Comparison of ENCODE assay signal across 8 mouse cellular contexts in the genomic region with DNA sequence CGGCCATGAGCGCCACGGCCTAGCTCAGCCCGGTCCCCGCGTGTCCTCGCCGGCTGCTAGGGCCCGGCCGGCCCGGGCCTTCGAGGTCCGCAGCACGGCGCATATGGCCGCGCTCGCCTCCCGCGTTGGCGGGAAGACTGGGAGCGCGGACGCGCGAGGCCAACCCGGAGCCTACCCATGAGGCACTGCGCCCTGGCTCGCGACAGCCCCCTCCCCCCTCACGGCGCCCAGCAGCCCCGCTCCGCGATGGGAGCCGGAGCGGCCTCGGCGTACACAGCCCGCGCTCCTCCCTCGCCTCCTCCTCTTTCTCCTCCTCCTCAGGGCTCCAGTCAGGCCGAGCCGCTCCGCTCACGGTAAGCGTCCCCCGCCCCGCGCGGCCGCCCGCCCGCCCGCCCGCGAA. TPM values are rescaled to one million over a fixed set of nuclear protein-coding genes. Genes with fewer than 3 reads are reported as not detected.
DNase-seq lines count a peak whose midpoint lies in the region; ATAC-seq and TF ChIP-seq lines count a peak whose summit lies in the region.

A gene (plus strand): TSS at position 184 of the 400 bp plus-strand sequence.

- no peaks in the 10 kb centered on the region for H3K36me3 ChIP-seq in heart, embryonic 11.5 days (ENCODE audit: control insufficient read depth, insufficient read depth, low read length)
- no peaks in the 10 kb centered on the region for H3K36me3 ChIP-seq in kidney, embryonic 16.5 days (ENCODE audit: insufficient read depth, low read length)
- H3K36me3 ChIP-seq in liver, adult 2 months (ENCODE audit: control insufficient read depth, insufficient read depth, low read length): no peaks in the 10 kb centered on the region
- H3K36me3 ChIP-seq in myocyte (ENCODE audit: control insufficient read depth, insufficient read depth): no peaks in the 10 kb centered on the region
- no peaks in the 10 kb centered on the region for H3K36me3 ChIP-seq in splenic B cell, adult 2 months (ENCODE audit: control insufficient read depth, insufficient read depth, low read length, poor library complexity, severe bottlenecking)

- peak within 1 kb of the TSS; percentile 73 for H3K4me2 ChIP-seq in heart, embryonic 11.5 days
- peak within 1 kb of the TSS; percentile 88 for H3K4me2 ChIP-seq in kidney, embryonic 16.5 days (replicated peaks; ENCODE audit: low read depth, low read length)
- peak within 1 kb of the TSS; percentile 91 for H3K4me2 ChIP-seq in myocyte (ENCODE audit: low read depth)

- 1% methylated on average over 46 of the region's 57 CpGs for WGBS in heart, embryonic 11.5 days (ENCODE audit: insufficient replicate concordance)
- 2% methylated on average over 31 of the region's 57 CpGs for WGBS in kidney, embryonic 16.5 days
- 2% methylated on average over 41 of the region's 57 CpGs for WGBS in liver, adult 2 months

- H3K79me2 ChIP-seq in liver, adult 2 months (ENCODE audit: control insufficient read depth, insufficient read depth, low read length): peaks cover 7% of the 10 kb centered on the region; the same call in 1 of the 2 replicates
- peaks cover 45% of the 10 kb centered on the region for H3K79me2 ChIP-seq in myocyte (ENCODE audit: control insufficient read depth, insufficient read depth)

- peaks cover 6% of the 10 kb centered on the region; the same call in 1 of the 2 replicates for H3K4me1 ChIP-seq in heart, embryonic 11.5 days (ENCODE audit: control insufficient read depth, insufficient read depth, low read length)
- H3K4me1 ChIP-seq in kidney, embryonic 16.5 days (ENCODE audit: insufficient read depth, low read length): peaks cover 10% of the 10 kb centered on the region
- H3K4me1 ChIP-seq in liver, adult 2 months (ENCODE audit: control insufficient read depth, insufficient read depth, low read length): peaks cover 12% of the 10 kb centered on the region

- peak within 1 kb of the TSS; percentile 99 for H3K9ac ChIP-seq in heart, embryonic 11.5 days (ENCODE audit: low read depth, low read length)
- H3K9ac ChIP-seq in kidney, embryonic 16.5 days (replicated peaks; ENCODE audit: low read length): peak within 1 kb of the TSS; percentile 97
- peak within 1 kb of the TSS; percentile 90 for H3K9ac ChIP-seq in liver, adult 2 months (ENCODE audit: low read depth, low read length)

- ATAC-seq in erythroblast, adult 5-6 weeks (replicated peaks; ENCODE audit: low FRiP score, poor library complexity, severe bottlenecking): peak; percentile 93
- peak; percentile 95 for ATAC-seq in heart, embryonic 11.5 days (replicated peaks; ENCODE audit: insufficient number of reproducible peaks, low FRiP score, low TSS enrichment)
- peak; percentile 100 for ATAC-seq in kidney, embryonic 16.5 days (ENCODE audit: low FRiP score, low TSS enrichment)

- H3K9me3 ChIP-seq in heart, embryonic 11.5 days (replicated peaks; ENCODE audit: control insufficient read depth, low read length): no peaks in the 10 kb centered on the region
- H3K9me3 ChIP-seq in kidney, embryonic 16.5 days (ENCODE audit: low read length): peaks cover 15% of the 10 kb centered on the region

- H3K27ac ChIP-seq in heart, embryonic 11.5 days (ENCODE audit: low read depth, low read length): peak within 1 kb of the TSS; percentile 98
- H3K27ac ChIP-seq in kidney, embryonic 16.5 days (ENCODE audit: low read length): peak within 1 kb of the TSS; percentile 98
- H3K27ac ChIP-seq in liver, adult 2 months (replicated peaks; ENCODE audit: insufficient read depth, low read depth, low read length): peak within 1 kb of the TSS; percentile 83

- peak within 1 kb of the TSS; percentile 72 for H3K4me3 ChIP-seq in heart, embryonic 11.5 days (ENCODE audit: low read depth, low read length)
- peak within 1 kb of the TSS; percentile 80 for H3K4me3 ChIP-seq in kidney, embryonic 16.5 days (ENCODE audit: low read length)
- H3K4me3 ChIP-seq in liver, adult 2 months (ENCODE audit: insufficient read depth, low read depth, low read length): peak within 1 kb of the TSS; percentile 75
- H3K4me3 ChIP-seq in myocyte: peak within 1 kb of the TSS; percentile 76

- TF ChIP-seq CTCF in liver, adult 2 months (IDR thresholded peaks at IDR 0.05; ENCODE audit: low read depth, low read length): no peak

- H3K27me3 ChIP-seq in heart, embryonic 11.5 days (ENCODE audit: control insufficient read depth, insufficient read depth, low read length): no peaks in the 10 kb centered on the region
- H3K27me3 ChIP-seq in kidney, embryonic 16.5 days (ENCODE audit: insufficient read depth, low read length): no peaks in the 10 kb centered on the region
- H3K27me3 ChIP-seq in liver, adult 2 months (ENCODE audit: control insufficient read depth, insufficient read depth, low read length): no peaks in the 10 kb centered on the region
- H3K27me3 ChIP-seq in myocyte (ENCODE audit: control insufficient read depth, insufficient read depth, insufficient read length): no peaks in the 10 kb centered on the region
- H3K27me3 ChIP-seq in splenic B cell, adult 2 months (ENCODE audit: control insufficient read depth, insufficient read depth, low read length, poor library complexity, severe bottlenecking): no peaks in the 10 kb centered on the region

- peak; percentile 49; the same call in 1 of the 2 replicates for TF ChIP-seq POLR2A in liver, adult 2 months (IDR thresholded peaks at IDR 0.05; ENCODE audit: extremely low read depth, insufficient read depth, low read length)
- peak; percentile 69 for TF ChIP-seq POLR2A in myocyte (IDR thresholded peaks at IDR 0.05; ENCODE audit: insufficient read length, low read depth)

- DNase-seq in B cell, adult 2 months: peak; percentile 87 to 88
- DNase-seq in brain, adult 2 months (ENCODE audit: low read depth, low spot score): peak; percentile 98
- DNase-seq in liver, adult 2 months (ENCODE audit: extremely low read depth, low read depth, low spot score): peak; percentile 84
- peak; percentile 88 for DNase-seq in splenic B cell, adult 2 months (ENCODE audit: low read depth, low spot score)

- H3ac ChIP-seq in myocyte (ENCODE audit: control insufficient read depth, insufficient read length): peak within 1 kb of the TSS; percentile 97

TF ChIP-seq in myocyte, 11 proteins besides CTCF, POLR2A, EP300 and RAD21:
- TF ChIP-seq TCF12 (IDR thresholded peaks at IDR 0.05; ENCODE audit: insufficient read depth, poor library complexity, severe bottlenecking) (no peak), MAX (IDR thresholded peaks at IDR 0.05; ENCODE audit: low read depth) (no peak), E2F4 (IDR thresholded peaks at IDR 0.05; ENCODE audit: insufficient read depth) (no peak), MYOD1 (IDR thresholded peaks at IDR 0.05; ENCODE audit: control insufficient read depth in 1 of 3, insufficient read length in 2 of 3, low read depth in 2 of 3) (no peak), POLR2AphosphoS2 (IDR thresholded peaks at IDR 0.05; ENCODE audit: insufficient read length, low read depth) (peak; percentile 75), MYOG (IDR thresholded peaks at IDR 0.05; ENCODE audit: control insufficient read depth in 1 of 3, insufficient read depth in 1 of 3, insufficient read length in 2 of 3, low read depth in 2 of 3) (peak in 1 of 3 experiments; percentile 48), CEBPB (IDR thresholded peaks at IDR 0.05; ENCODE audit: insufficient read depth, poor library complexity, severe bottlenecking) (no peak), USF1 (IDR thresholded peaks at IDR 0.05; ENCODE audit: low read depth) (no peak), SRF (IDR thresholded peaks at IDR 0.05; ENCODE audit: control insufficient read depth, insufficient read length, low read depth) (no peak), TCF3 (IDR thresholded peaks at IDR 0.05; ENCODE audit: insufficient read length, low read depth) (peak; percentile 3)

RNA-seq across cellular contexts. Expression of the gene that starts here (rescaled TPM):
- total RNA-seq in erythroblast, adult 5-6 weeks (2015; ENCODE audit: low replicate concordance): 67.6 and 77.5 TPM in 2 replicates
- 51.5 and 53.4 TPM in 2 replicates for total RNA-seq in erythroblast, adult 5-6 weeks (2017; ENCODE audit: low replicate concordance)
- polyA plus RNA-seq in heart, embryonic 11.5 days (2014; fragmentation: Nextera tagmentation; extraction: Ambion mirVana): 29.8 and 31.1 TPM in 2 replicates
- polyA plus RNA-seq in kidney, embryonic 16.5 days (2015; fragmentation: Nextera tagmentation; extraction: Ambion mirVana): 31.2 and 42.0 TPM in 2 replicates
- total RNA-seq in liver, adult 2 months (2014; rRNA removed): 19.9 and 26.0 TPM in 2 replicates
- polyA plus RNA-seq in liver, adult 2 months (2012; rRNA removed): 2.0 and 3.1 TPM in 2 replicates
- polyA plus RNA-seq in myocyte (2012; fragmentation: generic; extraction: Trizol): 4.2 TPM

Comparison
In these comparisons a context has a peak if more than half of its experiments do, and no peak if none do; other contexts are left out.
1. Peak in every context shown above with its lines: DNase-seq, ATAC-seq, H3K4me3 ChIP-seq and H3K27ac ChIP-seq.